Mouse (Mus musculus): ENCODE results near the gene Cdyl2. TPM values are rescaled to one million over a fixed set of nuclear protein-coding genes. Genes with fewer than 3 reads are reported as not detected.

Gene Cdyl2
- polyA plus RNA-seq, 1 experiment from 2014 or later = 4.3 TPM

GRCm38 (mm10) chr8:116676174-116676573 lies 56.6 kb downstream of the Cdyl2 start:
- no peaks in the 10 kb centered on the region for H3K4me1 ChIP-seq (ENCODE audit: control insufficient read depth, insufficient read depth, low read length)
- H3K27me3 ChIP-seq (ENCODE audit: control insufficient read depth, insufficient read depth, low read length) = no peaks in the 10 kb centered on the region
- no peak overlapping the region for H3K27ac ChIP-seq (ENCODE audit: low read depth, low read length)
- no peaks in the 10 kb centered on the region for H3K9me3 ChIP-seq (ENCODE audit: control insufficient read depth, low read length)
- H3K4me3 ChIP-seq (ENCODE audit: low read depth, low read length) = no peak overlapping the region
- no peak overlapping the region for H3K9ac ChIP-seq (ENCODE audit: low read length)
- no peak for ATAC-seq (ENCODE audit: low FRiP score)
- no peaks in the 10 kb centered on the region for H3K36me3 ChIP-seq (ENCODE audit: control insufficient read depth, insufficient read depth, low read length)
- DNase-seq (ENCODE audit: low spot score, missing footprints) = no peak
- H3K4me2 ChIP-seq = no peak overlapping the region
- WGBS = 95% methylated on average over 1 of the region's 1 CpGs

- no peak overlapping the region for H3K9ac ChIP-seq (ENCODE audit: low read length)
- no peaks in the 10 kb centered on the region for H3K36me3 ChIP-seq (ENCODE audit: control insufficient read depth, insufficient read depth, low read length)
- no peak overlapping the region for H3K4me2 ChIP-seq
- peaks cover under 1% of the 10 kb centered on the region; the same call in 1 of the 2 replicates for H3K9me3 ChIP-seq (ENCODE audit: control insufficient read depth, low read length)
- 76% methylated on average over 10 of the region's 10 CpGs for WGBS
- no peak overlapping the region for H3K27ac ChIP-seq (ENCODE audit: low read depth, low read length)
- ATAC-seq (ENCODE audit: low FRiP score) = no peak
- H3K27me3 ChIP-seq (ENCODE audit: control insufficient read depth, insufficient read depth, low read length) = no peaks in the 10 kb centered on the region
- H3K4me1 ChIP-seq (ENCODE audit: control insufficient read depth, insufficient read depth, low read length) = no peaks in the 10 kb centered on the region
- DNase-seq (ENCODE audit: low spot score, missing footprints) = no peak
- H3K4me3 ChIP-seq (ENCODE audit: low read depth, low read length) = no peak overlapping the region
These were observed 58.6 kb downstream of the Cdyl2 start for GRCm38 (mm10) chr8:116673966-116674805.

- H3K4me1 ChIP-seq (ENCODE audit: control insufficient read depth, insufficient read depth, low read length) = no peaks in the 10 kb centered on the region
- 89% methylated on average over 8 of the region's 8 CpGs for WGBS
These were observed 59.3 kb downstream of the Cdyl2 start for GRCm38 (mm10) chr8:116673493-116673892.

GRCm38 (mm10) chr8:116673052-116673451 lies 59.7 kb downstream of the Cdyl2 start:
- Histone ChIP-seq H3K9ac (ENCODE audit: low read length) (no peak overlapping the region), H3K4me2 (no peak overlapping the region), H3K36me3 (ENCODE audit: control insufficient read depth, insufficient read depth, low read length) (no peaks in the 10 kb centered on the region), H3K9me3 (ENCODE audit: control insufficient read depth, low read length) (peaks cover 7% of the 10 kb centered on the region; the same call in 1 of the 2 replicates), H3K27ac (ENCODE audit: low read depth, low read length) (no peak overlapping the region), H3K27me3 (ENCODE audit: control insufficient read depth, insufficient read depth, low read length) (no peaks in the 10 kb centered on the region), H3K4me1 (ENCODE audit: control insufficient read depth, insufficient read depth, low read length) (no peaks in the 10 kb centered on the region), H3K4me3 (ENCODE audit: low read depth, low read length) (no peak overlapping the region)
- WGBS = 90% methylated on average over 4 of the region's 4 CpGs
- no peak for DNase-seq (ENCODE audit: low spot score, missing footprints)
- ATAC-seq (ENCODE audit: low FRiP score) = no peak

More at GRCm38 (mm10) chr8:116673493-116673892, 59.3 kb downstream of the Cdyl2 start:
- Histone ChIP-seq H3K27me3 (ENCODE audit: control insufficient read depth, insufficient read depth, low read length) (no peaks in the 10 kb centered on the region), H3K9me3 (ENCODE audit: control insufficient read depth, low read length) (peaks cover 7% of the 10 kb centered on the region; the same call in 1 of the 2 replicates), H3K4me3 (ENCODE audit: low read depth, low read length) (no peak overlapping the region), H3K36me3 (ENCODE audit: control insufficient read depth, insufficient read depth, low read length) (no peaks in the 10 kb centered on the region), H3K27ac (ENCODE audit: low read depth, low read length) (no peak overlapping the region), H3K9ac (ENCODE audit: low read length) (no peak overlapping the region), H3K4me2 (no peak overlapping the region)
- ATAC-seq (ENCODE audit: low FRiP score) (no peak), DNase-seq (ENCODE audit: low spot score, missing footprints) (no peak)

- ATAC-seq (ENCODE audit: low FRiP score) = no peak
- DNase-seq (ENCODE audit: low spot score, missing footprints) = no peak
- H3K4me1 ChIP-seq (ENCODE audit: control insufficient read depth, insufficient read depth, low read length) = no peaks in the 10 kb centered on the region
- H3K36me3 ChIP-seq (ENCODE audit: control insufficient read depth, insufficient read depth, low read length) = no peaks in the 10 kb centered on the region; the same call in 1 of the 2 replicates
- peaks cover 7% of the 10 kb centered on the region; the same call in 1 of the 2 replicates for H3K9me3 ChIP-seq (ENCODE audit: control insufficient read depth, low read length)
- 70% methylated on average over 5 of the region's 5 CpGs for WGBS
- no peak overlapping the region for H3K4me2 ChIP-seq
- no peaks in the 10 kb centered on the region for H3K27me3 ChIP-seq (ENCODE audit: control insufficient read depth, insufficient read depth, low read length)
- H3K4me3 ChIP-seq (ENCODE audit: low read depth, low read length) = no peak overlapping the region
- H3K9ac ChIP-seq (ENCODE audit: low read length) = no peak overlapping the region
- no peak overlapping the region for H3K27ac ChIP-seq (ENCODE audit: low read depth, low read length)
These were observed 61.2 kb downstream of the Cdyl2 start for GRCm38 (mm10) chr8:116671543-116671942.

GRCm38 (mm10) chr8:116670604-116671003 lies 62.2 kb downstream of the Cdyl2 start:
- 83% methylated on average over 7 of the region's 7 CpGs for WGBS

GRCm38 (mm10) chr8:116668977-116669376 lies 63.8 kb downstream of the Cdyl2 start:
- Histone ChIP-seq H3K27ac (ENCODE audit: low read depth, low read length) (no peak overlapping the region), H3K27me3 (ENCODE audit: control insufficient read depth, insufficient read depth, low read length) (no peaks in the 10 kb centered on the region), H3K9ac (ENCODE audit: low read length) (no peak overlapping the region), H3K4me1 (ENCODE audit: control insufficient read depth, insufficient read depth, low read length) (no peaks in the 10 kb centered on the region), H3K4me2 (no peak overlapping the region), H3K9me3 (ENCODE audit: control insufficient read depth, low read length) (peaks cover 7% of the 10 kb centered on the region; the same call in 1 of the 2 replicates), H3K36me3 (ENCODE audit: control insufficient read depth, insufficient read depth, low read length) (no peaks in the 10 kb centered on the region; the same call in 1 of the 2 replicates), H3K4me3 (ENCODE audit: low read depth, low read length) (no peak overlapping the region)
- no peak for ATAC-seq (ENCODE audit: low FRiP score)
- no peak for DNase-seq (ENCODE audit: low spot score, missing footprints)
- 95% methylated on average over 7 of the region's 7 CpGs for WGBS

More at GRCm38 (mm10) chr8:116670604-116671003, 62.2 kb downstream of the Cdyl2 start:
- DNase-seq (ENCODE audit: low spot score, missing footprints) = no peak
- Histone ChIP-seq H3K4me1 (ENCODE audit: control insufficient read depth, insufficient read depth, low read length) (no peaks in the 10 kb centered on the region), H3K9ac (ENCODE audit: low read length) (no peak overlapping the region), H3K4me2 (no peak overlapping the region), H3K4me3 (ENCODE audit: low read depth, low read length) (no peak overlapping the region), H3K9me3 (ENCODE audit: control insufficient read depth, low read length) (peaks cover 7% of the 10 kb centered on the region; the same call in 1 of the 2 replicates), H3K27ac (ENCODE audit: low read depth, low read length) (no peak overlapping the region), H3K36me3 (ENCODE audit: control insufficient read depth, insufficient read depth, low read length) (no peaks in the 10 kb centered on the region; the same call in 1 of the 2 replicates), H3K27me3 (ENCODE audit: control insufficient read depth, insufficient read depth, low read length) (no peaks in the 10 kb centered on the region)
- ATAC-seq (ENCODE audit: low FRiP score) = no peak

- H3K9me3 ChIP-seq (ENCODE audit: control insufficient read depth, low read length) = peaks cover 7% of the 10 kb centered on the region; the same call in 1 of the 2 replicates
- WGBS = 92% methylated on average over 11 of the region's 11 CpGs
- DNase-seq (ENCODE audit: low spot score, missing footprints) = no peak
These were observed 65.9 kb downstream of the Cdyl2 start for GRCm38 (mm10) chr8:116666781-116667325.

GRCm38 (mm10) chr8:116661521-116661920 lies 71.3 kb downstream of the Cdyl2 start:
- H3K27me3 ChIP-seq (ENCODE audit: control insufficient read depth, insufficient read depth, low read length) = no peaks in the 10 kb centered on the region
- H3K4me3 ChIP-seq (ENCODE audit: low read depth, low read length) = no peak overlapping the region
- no peak for DNase-seq (ENCODE audit: low spot score, missing footprints)
- H3K27ac ChIP-seq (ENCODE audit: low read depth, low read length) = no peak overlapping the region
- ATAC-seq (ENCODE audit: low FRiP score) = no peak
- H3K4me2 ChIP-seq = no peak overlapping the region
- no peaks in the 10 kb centered on the region for H3K36me3 ChIP-seq (ENCODE audit: control insufficient read depth, insufficient read depth, low read length)
- no peaks in the 10 kb centered on the region for H3K9me3 ChIP-seq (ENCODE audit: control insufficient read depth, low read length)
- WGBS = 81% methylated on average over 1 of the region's 1 CpGs
- H3K4me1 ChIP-seq (ENCODE audit: control insufficient read depth, insufficient read depth, low read length) = no peaks in the 10 kb centered on the region
- H3K9ac ChIP-seq (ENCODE audit: low read length) = no peak overlapping the region

More at GRCm38 (mm10) chr8:116666781-116667325, 65.9 kb downstream of the Cdyl2 start:
- H3K4me1 ChIP-seq (ENCODE audit: control insufficient read depth, insufficient read depth, low read length) = no peaks in the 10 kb centered on the region
- H3K9ac ChIP-seq (ENCODE audit: low read length) = no peak overlapping the region
- no peaks in the 10 kb centered on the region; the same call in 1 of the 2 replicates for H3K36me3 ChIP-seq (ENCODE audit: control insufficient read depth, insufficient read depth, low read length)
- H3K4me2 ChIP-seq = no peak overlapping the region
- H3K27me3 ChIP-seq (ENCODE audit: control insufficient read depth, insufficient read depth, low read length) = no peaks in the 10 kb centered on the region
- ATAC-seq (ENCODE audit: low FRiP score) = no peak
- no peak overlapping the region for H3K27ac ChIP-seq (ENCODE audit: low read depth, low read length)
- H3K4me3 ChIP-seq (ENCODE audit: low read depth, low read length) = no peak overlapping the region
